Mouse (Mus musculus) E14TG2a.4 (cell line): ENCODE results near the gene Psmc6.

Experiments
- CTCF ChIP-seq: conservative IDR thresholded peaks from 2 replicates; pipeline ENCODE4 v1.5.1; 2014; ENCODE audit warnings: low read length
- NANOG ChIP-seq: IDR thresholded peaks from 2 replicates; pipeline ENCODE4 v1.6.1; 2014; ENCODE audit warnings: borderline replicate concordance, low read length, mixed read lengths
- POU5F1 ChIP-seq: IDR thresholded peaks from 2 replicates; pipeline ENCODE4 v1.6.1; 2014; ENCODE audit warnings: low read length, borderline replicate concordance

DNA sequence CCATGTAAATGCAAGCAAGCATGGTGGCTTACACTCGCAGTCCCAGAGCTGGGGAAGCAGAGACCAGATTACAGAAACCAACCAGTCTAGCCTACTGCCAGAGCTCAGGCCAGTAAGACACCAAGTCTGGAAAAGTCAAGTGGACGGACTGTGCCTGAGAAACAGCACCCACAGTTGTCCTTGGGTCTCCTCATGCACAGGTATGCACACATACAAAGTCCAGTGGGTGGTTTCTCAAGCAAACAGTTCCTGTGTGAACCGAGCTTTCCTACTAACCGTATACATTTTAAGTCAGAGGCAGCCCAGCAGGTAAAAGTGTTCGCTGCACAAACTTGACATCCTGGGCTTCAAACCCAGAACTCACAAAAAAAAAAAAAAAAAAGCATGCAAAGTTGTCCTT is 23.7 kb upstream of the Psmc6 start:
- TF ChIP-seq CTCF = no peak
- TF ChIP-seq POU5F1 = no peak
- TF ChIP-seq NANOG = no peak
